Mouse (Mus musculus): ENCODE measurements around the gene Atxn1.

Atxn1 gene

GRCm38 (mm10) chr13:45773381-45774168, 191.2 kb downstream of the Atxn1 start:
- DNase-seq (ENCODE audit: low spot score): no peak

GRCm38 (mm10) chr13:45769757-45770156, 195.1 kb downstream of the Atxn1 start:
- no peak for DNase-seq (ENCODE audit: low spot score)

- DNase-seq (ENCODE audit: low spot score): no peak
Observed at GRCm38 (mm10) chr13:45768250-45768649, 196.6 kb downstream of the Atxn1 start.

- DNase-seq (ENCODE audit: low spot score): no peak
Observed at GRCm38 (mm10) chr13:45764354-45764753, 200.5 kb downstream of the Atxn1 start.

- DNase-seq (ENCODE audit: low spot score): no peak
Observed at GRCm38 (mm10) chr13:45762278-45762677, 202.5 kb downstream of the Atxn1 start.

DNA sequence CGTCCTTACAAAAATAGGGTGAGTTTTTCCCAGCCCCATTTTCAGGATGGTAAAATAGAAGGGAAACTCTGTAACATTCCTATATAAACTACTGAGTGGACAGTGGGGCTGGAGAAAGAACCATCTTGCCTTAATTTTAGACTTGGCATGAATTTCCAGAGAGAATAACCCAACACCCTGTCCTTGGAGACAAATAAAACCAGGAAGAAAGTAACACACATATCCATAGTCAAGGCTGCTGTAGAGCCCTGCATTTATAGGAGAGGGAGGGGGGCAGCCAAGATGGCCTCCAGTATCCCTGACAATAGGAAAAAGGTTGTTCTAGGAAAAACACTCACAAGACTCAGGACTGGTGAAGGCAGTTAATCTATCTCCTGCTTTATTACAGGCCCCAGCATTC, 210.3 kb downstream of the Atxn1 start:
- DNase-seq (ENCODE audit: low spot score): no peak

DNA sequence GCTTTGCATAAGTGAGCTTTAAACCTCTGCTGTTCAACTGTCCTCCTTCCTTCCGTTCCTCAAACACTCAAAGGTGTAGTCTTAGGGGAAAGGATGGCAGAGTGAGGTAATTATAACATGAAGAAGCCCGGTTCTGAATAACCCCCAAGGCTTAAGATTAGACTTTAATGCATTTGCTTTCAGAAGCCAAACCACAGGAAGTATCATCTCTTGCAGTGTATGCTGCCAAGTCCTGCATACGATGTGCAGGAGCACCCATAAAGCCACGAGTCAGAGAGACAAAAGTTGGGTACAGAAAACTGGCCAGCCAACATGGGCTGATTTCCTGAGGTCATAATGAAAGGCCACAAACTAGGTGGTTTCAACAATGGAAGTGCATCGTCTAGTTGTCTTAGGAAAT, 212.3 kb downstream of the Atxn1 start:
- DNase-seq (ENCODE audit: low spot score): no peak

- DNase-seq (ENCODE audit: low spot score): no peak
Observed at GRCm38 (mm10) chr13:45751231-45751630, 213.6 kb downstream of the Atxn1 start.

DNA sequence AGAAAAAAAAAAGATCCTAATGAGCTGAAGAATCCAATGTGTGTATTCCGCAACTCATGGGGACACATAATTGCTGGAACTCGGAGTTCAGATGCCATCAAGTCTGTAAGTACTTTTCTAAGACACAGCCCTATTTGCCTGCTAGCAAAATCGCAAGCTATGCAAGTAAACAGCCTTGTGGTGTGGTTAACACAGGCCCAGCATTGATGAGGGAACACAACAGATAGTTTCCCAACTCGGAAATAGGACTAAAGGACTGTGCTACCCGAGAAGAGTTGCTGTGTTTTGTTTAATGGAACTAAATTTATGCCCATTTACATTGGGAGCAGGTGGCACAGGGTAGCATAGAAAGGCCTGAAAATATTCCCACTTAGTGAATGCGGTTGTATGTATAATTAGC, 214.2 kb downstream of the Atxn1 start:
- DNase-seq (ENCODE audit: low spot score): no peak

DNA sequence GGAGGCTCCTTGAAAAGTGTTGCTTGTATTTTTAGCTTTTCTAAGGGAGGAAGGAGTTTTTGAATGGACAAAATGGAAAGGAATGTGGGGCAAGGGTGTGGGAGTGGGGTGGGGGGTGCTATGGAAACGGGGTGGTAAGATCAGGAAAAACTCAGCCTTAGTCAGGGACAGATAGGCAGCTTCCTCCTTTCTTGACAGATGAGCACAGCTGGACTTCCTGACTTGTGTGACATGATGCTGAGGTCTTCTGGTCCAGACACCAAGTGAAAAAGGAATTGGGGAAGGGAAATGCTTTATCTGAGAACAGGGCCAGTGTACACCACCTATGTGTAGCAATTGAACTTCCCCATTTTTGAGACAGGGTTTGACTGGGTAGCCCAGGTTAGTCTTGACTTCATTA, 214.9 kb downstream of the Atxn1 start:
- DNase-seq (ENCODE audit: low spot score): no peak

DNA sequence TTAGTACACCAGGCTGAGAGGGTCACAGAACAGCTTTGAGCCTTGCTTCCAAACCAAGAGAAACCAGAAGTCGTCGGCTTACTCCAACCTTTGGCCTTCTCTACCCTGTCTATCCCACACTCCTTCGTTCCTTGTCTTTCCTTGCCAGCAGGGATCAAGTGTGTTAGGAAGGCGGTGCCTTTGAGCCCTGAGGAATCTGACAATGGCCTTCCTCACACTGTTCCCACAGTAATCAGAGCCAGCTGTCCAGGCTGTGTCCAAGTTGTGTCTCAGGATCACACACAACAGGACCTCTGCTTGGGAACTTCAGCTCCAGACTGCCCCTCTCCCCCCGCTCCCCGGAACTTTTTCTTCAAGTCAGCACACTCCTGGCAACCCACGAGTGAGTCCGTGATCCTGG, 215.6 kb downstream of the Atxn1 start:
- DNase-seq (ENCODE audit: low spot score): no peak

- DNase-seq (ENCODE audit: low spot score): no peak
Observed at GRCm38 (mm10) chr13:45748691-45749090, 216.1 kb downstream of the Atxn1 start.

- DNase-seq (ENCODE audit: low spot score): no peak
Observed at GRCm38 (mm10) chr13:45745851-45746773, 218.7 kb downstream of the Atxn1 start.

DNA sequence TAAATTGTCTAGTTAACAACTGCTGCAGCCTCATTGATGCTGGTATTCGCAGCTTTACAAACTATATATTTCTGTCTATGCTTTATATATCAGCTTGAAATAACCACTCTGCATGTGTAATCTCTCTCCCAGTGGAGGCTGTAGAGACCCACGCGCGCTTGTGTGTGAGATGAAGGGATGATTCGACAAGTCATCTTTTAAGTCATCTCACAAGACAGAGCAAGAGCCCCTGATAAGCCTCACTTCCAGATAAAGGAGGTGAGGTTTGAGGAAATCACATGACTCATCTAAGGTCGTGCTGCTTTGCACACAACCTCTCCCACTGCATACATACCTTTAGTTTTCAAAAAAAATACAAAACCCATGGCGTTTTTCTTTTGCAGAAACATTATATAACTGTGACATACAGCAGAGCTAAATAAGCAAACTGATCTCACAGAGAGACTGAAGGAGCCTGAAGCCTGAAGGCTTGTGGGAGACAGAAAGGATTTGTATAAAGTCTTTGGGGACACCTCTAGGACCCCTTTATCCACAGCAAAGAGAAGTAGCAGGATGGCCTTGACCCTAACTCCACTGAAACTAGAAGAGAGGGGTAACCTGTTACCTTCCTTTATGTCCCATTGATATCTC, 219.9 kb downstream of the Atxn1 start:
- DNase-seq (ENCODE audit: low spot score): no peak

- no peak for DNase-seq (ENCODE audit: low spot score)
Observed at GRCm38 (mm10) chr13:45743848-45744247, 221.0 kb downstream of the Atxn1 start.

GRCm38 (mm10) chr13:45740369-45740768, 224.4 kb downstream of the Atxn1 start:
- DNase-seq (ENCODE audit: low spot score): no peak

GRCm38 (mm10) chr13:45736241-45736640, 228.6 kb downstream of the Atxn1 start:
- no peak for DNase-seq (ENCODE audit: low spot score)

DNA sequence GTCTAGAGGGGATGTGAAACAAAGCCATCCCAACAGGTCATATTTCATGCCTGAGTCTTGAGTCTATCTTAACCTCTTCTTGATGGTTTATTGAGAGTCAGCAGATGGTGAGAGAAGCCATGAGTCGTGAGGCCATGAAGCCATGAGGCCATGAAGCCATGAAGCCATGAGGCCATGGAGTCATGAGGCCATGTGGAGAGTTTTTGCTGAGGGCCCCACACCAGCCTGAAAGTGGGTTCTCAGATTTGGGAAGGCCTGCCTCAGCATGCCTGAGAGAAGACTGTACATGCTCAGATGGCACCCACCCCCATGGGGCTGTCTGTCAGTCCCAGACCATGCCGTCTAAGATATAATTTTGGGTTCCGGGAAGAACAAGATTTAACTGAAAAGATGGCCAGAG, 229.0 kb downstream of the Atxn1 start:
- DNase-seq (ENCODE audit: low spot score): no peak

GRCm38 (mm10) chr13:45734531-45734930, 230.3 kb downstream of the Atxn1 start:
- no peak for DNase-seq (ENCODE audit: low spot score)

DNA sequence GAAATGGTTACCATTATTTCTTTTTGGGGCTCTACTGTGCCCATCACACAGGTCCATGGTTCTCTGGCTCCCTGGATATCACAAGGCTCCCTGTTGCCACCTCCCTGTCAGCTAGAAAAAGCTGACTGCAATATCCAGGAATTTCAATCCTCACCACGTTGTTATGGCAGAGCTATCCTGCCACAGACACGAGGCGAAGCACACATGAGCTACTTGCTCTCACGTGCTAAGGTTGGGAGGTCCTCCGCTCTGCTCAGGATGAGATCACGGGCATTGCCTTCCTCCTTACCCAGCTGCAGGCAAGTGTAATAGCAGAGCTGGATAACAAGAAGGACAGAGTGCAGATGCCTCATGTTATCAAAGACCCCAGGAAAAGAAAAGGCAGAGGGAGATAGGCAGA, 232.2 kb downstream of the Atxn1 start:
- no peak for DNase-seq (ENCODE audit: low spot score)

DNA sequence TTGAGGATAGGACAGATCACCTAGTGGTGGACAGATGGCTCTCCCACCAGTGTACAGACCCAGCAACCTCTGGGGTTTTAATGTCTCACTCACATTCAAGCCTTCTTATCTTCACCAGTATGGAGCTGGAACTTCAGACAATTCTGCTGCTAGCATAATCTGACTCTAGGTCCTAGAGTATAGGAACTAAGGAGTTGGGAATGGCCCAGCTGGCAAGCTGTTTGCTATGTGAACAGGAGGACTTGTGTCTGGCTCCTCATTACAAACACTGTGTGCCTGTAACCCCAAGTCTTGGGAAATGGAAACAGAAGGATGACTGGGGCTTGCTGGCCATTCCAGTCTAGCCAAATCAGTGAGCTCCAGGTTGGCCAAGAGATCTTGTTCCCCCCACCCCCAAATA, 237.9 kb downstream of the Atxn1 start:
- no peak for DNase-seq (ENCODE audit: low spot score)

DNA sequence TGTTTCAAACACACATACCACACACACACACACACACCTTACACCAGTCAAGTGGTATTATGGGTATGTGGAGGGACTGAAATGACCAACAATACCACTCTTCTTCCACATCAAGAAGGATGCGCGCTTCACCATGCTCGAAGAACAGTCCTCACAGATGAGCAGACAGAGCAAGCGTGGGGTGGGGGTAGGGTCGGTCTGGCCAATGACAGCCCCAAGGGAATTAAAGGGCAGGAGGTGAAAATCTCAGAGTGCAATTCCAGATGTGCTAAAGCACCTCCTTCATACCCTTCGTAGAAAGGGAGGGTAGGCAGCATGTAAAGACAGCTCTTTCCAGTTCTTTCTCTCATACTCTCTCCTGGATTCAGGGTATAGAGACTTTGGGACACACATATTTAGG, 238.6 kb downstream of the Atxn1 start:
- DNase-seq (ENCODE audit: low spot score): no peak

Data from left cerebral cortex, adult 11 months (tissue).